ENCODE assay signal across 25 mouse cellular contexts in the genomic region with DNA sequence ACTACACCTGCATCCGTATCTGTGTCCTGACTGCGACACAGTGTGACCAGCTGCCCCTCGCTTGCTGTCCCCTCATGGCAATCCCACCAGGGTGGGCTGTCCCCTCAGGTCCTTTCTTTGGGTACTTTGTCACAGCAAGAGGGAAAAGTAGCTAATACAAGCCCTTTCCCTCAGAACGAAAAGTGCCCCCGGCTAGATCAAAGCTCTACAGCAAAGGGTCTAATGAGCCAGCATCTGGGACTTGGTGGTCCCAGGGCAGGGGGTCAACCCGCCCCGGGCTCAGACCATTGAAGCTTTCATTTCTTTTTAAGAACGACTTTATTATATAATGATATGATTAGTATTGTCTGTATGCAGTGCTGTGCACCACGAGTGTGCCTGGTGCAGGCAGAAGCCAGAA. TPM values are rescaled to one million over a fixed set of nuclear protein-coding genes. Genes with fewer than 3 reads are reported as not detected.
"Had no signal": no experiment of that assay in that cellular context is flagged by ENCODE, and none has a peak within 500 bp of the region (broad histone marks: within the 10 kb centered on the region; RNA-seq: fewer than 3 reads in every experiment).

No protein-coding gene starts in this region.

- H3K4me2 ChIP-seq: limb, embryonic 13.5 days; liver, embryonic 12.5 days; liver, embryonic 15.5 days; lung, embryonic 15.5 days; midbrain, embryonic 12.5 days; neural tube, embryonic 12.5 days; neural tube, embryonic 15.5 days had no signal

- H3K27ac ChIP-seq: limb, embryonic 10.5 days; limb, embryonic 13.5 days; liver, embryonic 12.5 days; liver, embryonic 15.5 days; lung, embryonic 15.5 days; midbrain, embryonic 12.5 days; neural tube, embryonic 12.5 days; neural tube, embryonic 15.5 days had no signal

- H3K9ac ChIP-seq: limb, embryonic 13.5 days; liver, embryonic 12.5 days; liver, embryonic 15.5 days; lung, embryonic 15.5 days; midbrain, embryonic 12.5 days; neural tube, embryonic 12.5 days; neural tube, embryonic 15.5 days had no signal

- H3K27me3 ChIP-seq: lung, embryonic 15.5 days; neural tube, embryonic 12.5 days; neural tube, embryonic 15.5 days had no signal

- H3K4me3 ChIP-seq: limb, embryonic 10.5 days; limb, embryonic 13.5 days; liver, embryonic 12.5 days; liver, embryonic 15.5 days; lung, embryonic 15.5 days; midbrain, embryonic 12.5 days; neural tube, embryonic 12.5 days; neural tube, embryonic 15.5 days had no signal

- DNase-seq: kidney, adult 18-20 months; kidney, adult 9 months; kidney, postnatal 14 days; kidney, postnatal 4 days; liver; lung, adult 18-20 months; lung, postnatal 10 days; lung, postnatal 36 days; thymus, adult 18-20 months; thymus, postnatal 36 days had no signal

- H3K36me3 ChIP-seq: limb, embryonic 10.5 days; limb, embryonic 13.5 days; liver, embryonic 12.5 days; liver, embryonic 15.5 days; lung, embryonic 15.5 days; midbrain, embryonic 12.5 days; neural tube, embryonic 12.5 days; neural tube, embryonic 15.5 days had no signal

- H3K9me3 ChIP-seq: limb, embryonic 10.5 days; limb, embryonic 13.5 days; liver, embryonic 12.5 days; liver, embryonic 15.5 days; lung, embryonic 15.5 days; midbrain, embryonic 12.5 days; neural tube, embryonic 12.5 days; neural tube, embryonic 15.5 days had no signal

- ATAC-seq: liver, embryonic 12.5 days had no signal

- H3K4me1 ChIP-seq: limb, embryonic 13.5 days; liver, embryonic 12.5 days; liver, embryonic 15.5 days; lung, embryonic 15.5 days; midbrain, embryonic 12.5 days; neural tube, embryonic 12.5 days; neural tube, embryonic 15.5 days had no signal

RNA-seq across cellular contexts. Expression of a gene that starts 8.9 kb away (rescaled TPM):
- total RNA-seq: layer of hippocampus, postnatal 14 days; megakaryocyte-erythroid progenitor cell, adult 5-6 weeks had no signal
- polyA plus RNA-seq: kidney, embryonic 16.5 days; limb, embryonic 10.5 days; limb, embryonic 13.5 days; liver, embryonic 12.5 days; liver, embryonic 15.5 days; lung, embryonic 15.5 days; midbrain, embryonic 12.5 days; neural tube, embryonic 12.5 days; small intestine, adult 2 months; stomach, embryonic 16.5 days; urinary bladder, adult 2 months had no signal

RNA-seq across cellular contexts. Expression of a gene that starts 35.5 kb away (rescaled TPM):
- total RNA-seq: megakaryocyte-erythroid progenitor cell, adult 5-6 weeks had no signal
- polyA plus RNA-seq: limb, embryonic 10.5 days; liver, embryonic 12.5 days; liver, embryonic 15.5 days; lung, embryonic 15.5 days; neural tube, embryonic 12.5 days; spleen, adult 2 months had no signal

RNA-seq across cellular contexts. Expression of a gene that starts 59.4 kb away (rescaled TPM):
- total RNA-seq: megakaryocyte-erythroid progenitor cell, adult 5-6 weeks had no signal
